Mouse (Mus musculus) stomach, postnatal 0 days (tissue): ENCODE measurements at regions not wholly inside any gene's neighbourhood (a gene's known extent, or its start where the extent isn't known, plus 50 kb on each side); places are given as distances from the start of the nearest gene placed in this dataset.

Experiments
- CTCF ChIP-seq: IDR thresholded peaks from 2 replicates; pipeline ENCODE4 v1.5.1; 2016; ENCODE audit warnings: antibody characterized with exemption, low read depth, mild to moderate bottlenecking, moderate library complexity
- EP300 ChIP-seq: optimal IDR thresholded peaks from 2 replicates; pipeline ENCODE3; 2016; ENCODE audit warnings: antibody characterized with exemption

- no peak for TF ChIP-seq CTCF
- no peak for TF ChIP-seq EP300
Observed at GRCm38 (mm10) chr10:17284858-17285257, 438.2 kb upstream of the Cited2 start.
